Mouse (Mus musculus) midbrain, postnatal 0 days (tissue): ENCODE results near the gene Ip6k1. TPM values are rescaled to one million over a fixed set of nuclear protein-coding genes. Genes with fewer than 3 reads are reported as not detected.

Experiments
- ATAC-seq: fragments of 200-750 bp; cut with Nextera tagmentation; 2 replicates; pipeline ENCODE4 v1.8.0; 2017; ENCODE audit warnings: moderate number of reproducible peaks, mild to moderate bottlenecking, moderate TSS enrichment, moderate library complexity; ENCODE audit not compliant: low FRiP score
- DNase-seq: peaks from one replicate; pipeline ENCODE4 v3.0.0-alpha.2; 2015; ENCODE audit warnings: low spot score
- H3K27ac ChIP-seq: fragments of 300-500 bp; sonication (generic); 2 replicates; pipeline ENCODE4 v1.5.1; 2014; ENCODE audit warnings: low read depth, mild to moderate bottlenecking, low read length, mixed read lengths
- H3K27me3 ChIP-seq: fragments of 300-500 bp; sonication (generic); 2 replicates; pipeline ENCODE4 v1.6.1; 2014; ENCODE audit warnings: low read length, control low read depth, mixed read lengths; ENCODE audit not compliant: insufficient read depth
- H3K36me3 ChIP-seq: fragments of 300-500 bp; sonication (generic); 2 replicates; pipeline ENCODE4 v1.6.1; 2014; ENCODE audit warnings: low read length, control low read depth, mixed read lengths; ENCODE audit not compliant: insufficient read depth
- H3K4me1 ChIP-seq: fragments of 300-500 bp; sonication (generic); 2 replicates; pipeline ENCODE4 v1.6.1; 2014; ENCODE audit warnings: mild to moderate bottlenecking, control low read depth, antibody characterized with exemption, low read length, mixed read lengths; ENCODE audit not compliant: insufficient read depth
- H3K4me2 ChIP-seq: fragments of 300-500 bp; sonication (generic); 2 replicates; pipeline ENCODE4 v1.6.1; 2014; ENCODE audit warnings: low read depth, mild to moderate bottlenecking, low read length, mixed read lengths; ENCODE audit not compliant: poor library complexity, severe bottlenecking
- H3K4me3 ChIP-seq: fragments of 300-500 bp; sonication (generic); 2 replicates; pipeline ENCODE4 v1.5.1; 2014; ENCODE audit warnings: low read depth, mild to moderate bottlenecking, low read length, moderate library complexity
- H3K9ac ChIP-seq: fragments of 300-500 bp; sonication (generic); replicated peaks from 2 replicates; pipeline ENCODE4 v1.6.1; 2014; ENCODE audit warnings: mild to moderate bottlenecking, low read length, moderate library complexity, mixed read lengths; ENCODE audit not compliant: poor library complexity, severe bottlenecking
- H3K9me3 ChIP-seq: fragments of 300-500 bp; sonication (generic); 2 replicates; pipeline ENCODE4 v1.6.1; 2016; ENCODE audit warnings: low read length, control low read depth
- CTCF ChIP-seq: IDR thresholded peaks from 2 replicates; pipeline ENCODE4 v1.5.1; 2016; ENCODE audit warnings: antibody characterized with exemption, mild to moderate bottlenecking
- whole genome bisulfite sequencing: fragments of 180-500 bp; shearing (Covaris S2); extraction: QIAGEN DNeasy Blood & Tissue Kit; methylation state at CpG from one replicate; pipeline ENCODE4 v1.1.7; 2014; 5-methylcytosine and 5-hydroxymethylcytosine counted together
- polyA plus RNA-seq: library from polyadenylated mRNA; unstranded; fragments of >200 nt; fragmentation: Nextera tagmentation; extraction: Ambion mirVana; gene quantifications from 2 replicates; pipeline ENCODE4 v1.2.1, GENCODE M21; 2015
- total RNA-seq: library from RNA; depleted of rRNA; stranded (reverse); fragments of >200 nt; gene quantifications from 2 replicates; pipeline ENCODE4 v1.2.3, GENCODE M21; 2014

The Ip6k1 gene
- total and polyA plus RNA-seq, 2 experiments from 2014 or later, result 94.1 to 249 TPM

DNA sequence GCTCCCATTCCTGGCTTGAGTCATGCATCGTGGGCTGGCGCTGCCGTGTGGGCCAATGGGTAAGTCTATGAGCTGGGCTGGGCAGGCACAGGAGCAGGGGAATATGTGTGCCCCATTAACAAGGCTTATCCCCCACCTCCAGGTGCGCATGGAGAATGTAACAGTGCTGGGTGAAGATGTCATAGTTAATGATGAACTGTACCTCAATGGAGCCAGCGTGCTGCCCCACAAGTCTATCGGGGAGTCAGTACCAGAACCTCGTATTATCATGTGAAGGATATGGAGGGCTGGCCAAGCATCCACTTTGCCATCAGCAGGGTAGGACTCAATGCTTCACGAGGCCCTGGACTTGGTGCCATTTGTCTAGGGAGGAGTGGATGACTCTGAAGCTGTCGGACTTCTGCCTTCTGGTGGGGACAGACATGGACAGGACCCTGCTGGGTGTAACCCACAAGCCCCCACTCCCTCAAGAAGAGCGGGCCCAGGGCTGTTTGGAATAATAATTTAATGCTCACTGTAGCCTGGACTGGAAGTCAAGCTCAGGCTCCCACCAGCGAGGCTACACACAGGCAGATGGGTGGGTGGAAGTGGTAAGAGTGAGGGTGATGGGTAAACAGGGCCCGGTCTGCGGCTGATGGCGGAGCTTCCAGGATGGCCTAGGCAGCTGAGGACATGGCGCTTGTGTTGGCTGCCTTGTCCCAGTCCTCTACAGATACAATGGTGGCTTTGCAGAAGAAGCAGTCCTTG lies 49.1 kb downstream of the Ip6k1 start:
- Histone ChIP-seq H3K4me3 (no peak overlapping the region), H3K36me3 (peaks cover 41% of the 10 kb centered on the region), H3K27me3 (no peaks in the 10 kb centered on the region), H3K9ac (no peak overlapping the region), H3K27ac (no peak overlapping the region), H3K4me2 (no peak overlapping the region), H3K4me1 (peaks cover 7% of the 10 kb centered on the region; the same call in 1 of the 2 replicates), H3K9me3 (no peaks in the 10 kb centered on the region)
- TF ChIP-seq CTCF, result no peak
- DNase-seq, result no peak
- no peak for ATAC-seq
- WGBS, result 92% methylated on average over 15 of the region's 15 CpGs

DNA sequence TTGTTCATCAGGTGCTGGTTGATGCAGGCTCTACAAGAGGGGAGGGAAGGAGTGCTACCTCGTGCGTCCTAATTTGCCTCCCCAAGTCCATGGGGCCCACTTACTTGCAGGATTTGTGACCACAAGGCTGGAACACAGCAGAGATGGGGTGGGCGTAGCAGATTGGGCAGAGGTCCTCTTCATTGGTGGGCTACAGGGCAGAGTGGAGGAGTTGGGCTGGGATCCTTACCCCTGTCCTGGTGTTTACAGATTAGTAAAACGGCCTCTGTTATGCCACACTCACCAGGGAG lies 49.6 kb downstream of the Ip6k1 start:
- no peak overlapping the region for H3K4me2 ChIP-seq
- DNase-seq, result no peak
- WGBS, result 90% methylated on average over 4 of the region's 4 CpGs
- H3K9me3 ChIP-seq, result no peaks in the 10 kb centered on the region
- no peak overlapping the region for H3K9ac ChIP-seq
- H3K36me3 ChIP-seq, result peaks cover 42% of the 10 kb centered on the region
- H3K27me3 ChIP-seq, result no peaks in the 10 kb centered on the region
- H3K4me3 ChIP-seq, result no peak overlapping the region
- no peak overlapping the region for H3K27ac ChIP-seq
- no peak for TF ChIP-seq CTCF
- H3K4me1 ChIP-seq, result peaks cover 7% of the 10 kb centered on the region; the same call in 1 of the 2 replicates
- no peak for ATAC-seq

DNA sequence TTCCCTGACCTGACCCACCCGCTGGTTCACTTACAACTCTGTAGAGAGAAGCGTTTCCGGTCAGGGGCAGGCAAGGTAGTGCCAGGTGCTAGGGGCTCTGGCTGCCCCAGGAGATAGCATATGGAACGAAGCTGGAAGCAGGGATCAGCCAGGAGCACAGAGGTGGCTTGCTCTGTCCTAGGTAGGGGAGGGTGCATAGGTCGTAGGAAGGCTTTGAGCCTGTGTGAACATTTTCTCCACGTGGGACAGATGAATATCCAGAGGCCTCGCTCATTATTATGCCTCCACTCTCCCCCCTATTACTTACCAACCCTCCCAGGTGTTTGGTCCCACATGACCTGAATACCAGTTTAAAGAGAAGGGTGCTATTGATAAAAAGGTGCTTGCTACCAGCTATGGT lies 50.1 kb downstream of the Ip6k1 start:
- WGBS, result 68% methylated on average over 7 of the region's 7 CpGs
- H3K27me3 ChIP-seq, result no peaks in the 10 kb centered on the region
- no peak overlapping the region for H3K4me3 ChIP-seq
- peaks cover 7% of the 10 kb centered on the region; the same call in 1 of the 2 replicates for H3K4me1 ChIP-seq
- H3K9me3 ChIP-seq, result no peaks in the 10 kb centered on the region
- TF ChIP-seq CTCF, result no peak
- DNase-seq, result no peak
- peak overlapping the region; percentile 44; the same call in 1 of the 2 replicates for H3K9ac ChIP-seq
- ATAC-seq, result no peak
- 0 out of 2 replicates have a peak overlapping the region, but pooled peaks have one; percentile 43 for H3K27ac ChIP-seq
- H3K36me3 ChIP-seq, result peaks cover 38% of the 10 kb centered on the region
- no peak overlapping the region for H3K4me2 ChIP-seq

DNA sequence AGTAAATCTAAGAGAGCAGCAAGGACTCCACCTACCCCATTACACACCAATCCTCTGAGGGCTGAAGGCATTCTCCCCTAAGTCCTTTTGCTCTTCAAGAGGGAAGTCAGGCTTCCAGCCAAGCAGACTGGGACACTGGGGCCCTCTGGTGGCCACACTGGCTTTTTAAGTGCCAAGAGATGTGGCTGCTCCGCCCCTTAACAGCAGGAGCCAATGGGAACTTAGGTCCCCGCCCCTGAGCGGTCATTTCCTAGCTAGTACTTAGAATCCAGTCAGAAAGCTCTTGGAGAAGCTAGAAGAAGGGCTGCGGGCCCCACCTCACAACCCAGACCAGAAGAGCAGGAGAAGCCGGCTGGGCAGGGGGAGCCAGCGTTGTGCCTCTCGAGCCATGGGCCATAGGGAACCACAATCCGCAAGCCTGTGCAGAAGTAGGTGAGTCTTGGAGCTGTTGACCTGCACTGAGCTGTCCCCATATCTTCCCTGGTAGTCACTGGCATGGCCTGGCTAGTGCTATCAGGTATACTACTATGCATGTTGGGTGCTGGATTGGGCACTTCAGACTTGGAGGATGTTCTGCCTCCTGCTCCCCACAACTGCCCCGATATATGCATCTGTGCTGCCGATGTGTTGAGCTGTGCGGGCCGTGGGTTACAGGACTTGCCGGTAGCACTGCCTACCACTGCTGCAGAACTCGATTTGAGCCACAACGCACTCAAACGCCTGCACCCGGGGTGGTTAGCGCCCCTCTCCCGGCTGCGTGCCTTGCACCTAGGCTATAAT lies 50.8 kb downstream of the Ip6k1 start, which contains the start of gene Amigo3:
Gene Amigo3, plus strand, starts transcription at position 275 of the 780 bp plus-strand sequence.
- Histone ChIP-seq H3K27ac (peak within 1 kb of the TSS; percentile 43; the same call in 1 of the 2 replicates), H3K9me3 (no peaks in the 10 kb centered on the region), H3K9ac (peak within 1 kb of the TSS; percentile 50), H3K36me3 (peaks cover 43% of the 10 kb centered on the region), H3K4me3 (no peak within 1 kb of the TSS), H3K27me3 (no peaks in the 10 kb centered on the region), H3K4me2 (peak within 1 kb of the TSS; percentile 32), H3K4me1 (peaks cover 7% of the 10 kb centered on the region; the same call in 1 of the 2 replicates)
- 59% methylated on average over 20 of the region's 20 CpGs for WGBS
- peak; percentile 98 for DNase-seq
- ATAC-seq, result peak; percentile 45
- peak; percentile 96 for TF ChIP-seq CTCF

DNA sequence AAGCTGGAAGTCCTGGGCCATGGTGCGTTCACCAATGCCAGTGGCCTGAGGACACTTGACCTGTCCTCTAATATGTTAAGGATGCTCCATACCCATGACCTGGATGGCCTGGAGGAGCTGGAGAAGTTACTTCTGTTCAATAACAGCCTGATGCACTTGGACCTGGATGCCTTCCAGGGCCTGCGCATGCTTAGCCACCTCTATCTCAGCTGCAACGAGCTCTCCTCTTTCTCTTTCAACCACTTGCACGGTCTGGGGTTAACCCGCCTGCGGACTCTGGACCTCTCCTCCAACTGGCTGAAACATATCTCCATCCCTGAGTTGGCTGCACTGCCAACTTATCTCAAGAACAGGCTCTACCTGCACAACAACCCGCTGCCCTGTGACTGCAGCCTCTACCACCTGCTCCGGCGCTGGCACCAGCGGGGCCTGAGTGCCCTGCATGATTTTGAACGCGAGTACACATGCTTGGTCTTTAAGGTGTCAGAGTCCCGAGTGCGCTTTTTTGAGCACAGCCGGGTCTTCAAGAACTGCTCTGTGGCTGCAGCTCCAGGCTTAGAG lies 51.4 kb downstream of the Ip6k1 start:
- H3K9me3 ChIP-seq, result no peaks in the 10 kb centered on the region
- H3K27me3 ChIP-seq, result no peaks in the 10 kb centered on the region
- WGBS, result 94% methylated on average over 15 of the region's 15 CpGs
- no peak overlapping the region for H3K4me2 ChIP-seq
- no peak for ATAC-seq
- H3K4me1 ChIP-seq, result peaks cover 7% of the 10 kb centered on the region; the same call in 1 of the 2 replicates
- no peak for TF ChIP-seq CTCF
- no peak for DNase-seq
- H3K36me3 ChIP-seq, result peaks cover 50% of the 10 kb centered on the region
- no peak overlapping the region for H3K4me3 ChIP-seq
- no peak overlapping the region for H3K27ac ChIP-seq
- H3K9ac ChIP-seq, result no peak overlapping the region
